Mouse (Mus musculus): ENCODE measurements around the gene Lrrc26. TPM values are rescaled to one million over a fixed set of nuclear protein-coding genes. Genes with fewer than 3 reads are reported as not detected.

Gene Lrrc26
- polyA plus RNA-seq, 1 experiment from 2014 or later = not detected

GRCm38 (mm10) chr2:25326036-25326435 is 36.3 kb downstream of the Lrrc26 start:
- no peak overlapping the region for H3K4me2 ChIP-seq
- WGBS = 75% methylated on average over 2 of the region's 2 CpGs
- peaks cover under 1% of the 10 kb centered on the region; the same call in 1 of the 2 replicates for H3K4me1 ChIP-seq
- H3K9me3 ChIP-seq = no peaks in the 10 kb centered on the region
- H3K27ac ChIP-seq (replicated peaks) = no peak overlapping the region
- ATAC-seq (ENCODE audit: extremely low read depth, insufficient number of reproducible peaks, low FRiP score, low TSS enrichment) = no peak
- no peaks in the 10 kb centered on the region for H3K36me3 ChIP-seq
- no peak overlapping the region for H3K9ac ChIP-seq
- H3K27me3 ChIP-seq (replicated peaks) = peaks cover 32% of the 10 kb centered on the region
- H3K4me3 ChIP-seq = no peak overlapping the region

- no peak overlapping the region for H3K4me2 ChIP-seq
- no peak overlapping the region for H3K4me3 ChIP-seq
- no peak overlapping the region for H3K9ac ChIP-seq
- 38% methylated on average over 7 of the region's 7 CpGs for WGBS
- peaks cover 12% of the 10 kb centered on the region for H3K4me1 ChIP-seq
- ATAC-seq (ENCODE audit: extremely low read depth, insufficient number of reproducible peaks, low FRiP score, low TSS enrichment) = no peak
- H3K27me3 ChIP-seq (replicated peaks) = peaks cover 12% of the 10 kb centered on the region
- H3K36me3 ChIP-seq = no peaks in the 10 kb centered on the region; the same call in 1 of the 2 replicates
- no peaks in the 10 kb centered on the region for H3K9me3 ChIP-seq
- H3K27ac ChIP-seq (replicated peaks) = no peak overlapping the region
Measured at GRCm38 (mm10) chr2:25328440-25328839, 38.7 kb downstream of the Lrrc26 start.

GRCm38 (mm10) chr2:25331470-25331869 is 41.8 kb downstream of the Lrrc26 start:
- Histone ChIP-seq H3K4me1 (peaks cover 18% of the 10 kb centered on the region), H3K9me3 (no peaks in the 10 kb centered on the region), H3K4me2 (peak overlapping the region; percentile 81), H3K9ac (peak overlapping the region; percentile 95), H3K36me3 (peaks cover 29% of the 10 kb centered on the region), H3K27ac (replicated peaks) (no peak overlapping the region), H3K4me3 (peak overlapping the region; percentile 93), H3K27me3 (replicated peaks) (no peaks in the 10 kb centered on the region; the same call in 1 of the 2 replicates)
- WGBS = 48% methylated on average over 9 of the region's 9 CpGs
- ATAC-seq (ENCODE audit: extremely low read depth, insufficient number of reproducible peaks, low FRiP score, low TSS enrichment) = no peak

GRCm38 (mm10) chr2:25332286-25333160 is 42.8 kb downstream of the Lrrc26 start, which contains the start of gene Man1b1:
Man1b1 (plus strand) TSS chr2:25332338.
- peak within 1 kb of the TSS; percentile 83 for H3K27ac ChIP-seq (replicated peaks)
- peak; percentile 93 for ATAC-seq (ENCODE audit: extremely low read depth, insufficient number of reproducible peaks, low FRiP score, low TSS enrichment)
- H3K4me2 ChIP-seq = peak within 1 kb of the TSS; percentile 91
- peaks cover 40% of the 10 kb centered on the region for H3K36me3 ChIP-seq
- H3K4me3 ChIP-seq = peak within 1 kb of the TSS; percentile 93
- no peaks in the 10 kb centered on the region for H3K9me3 ChIP-seq
- H3K27me3 ChIP-seq (replicated peaks) = no peaks in the 10 kb centered on the region
- WGBS = under 1% methylated on average over 78 of the region's 78 CpGs
- peaks cover 18% of the 10 kb centered on the region for H3K4me1 ChIP-seq
- H3K9ac ChIP-seq = peak within 1 kb of the TSS; percentile 95

GRCm38 (mm10) chr2:25333569-25333968 is 43.9 kb downstream of the Lrrc26 start:
- Histone ChIP-seq H3K36me3 (peaks cover 50% of the 10 kb centered on the region), H3K27ac (replicated peaks) (no peak overlapping the region)

GRCm38 (mm10) chr2:25338303-25338702 is 48.6 kb downstream of the Lrrc26 start:
- H3K4me1 ChIP-seq = peaks cover 7% of the 10 kb centered on the region
- H3K27ac ChIP-seq (replicated peaks) = no peak overlapping the region
- ATAC-seq (ENCODE audit: extremely low read depth, insufficient number of reproducible peaks, low FRiP score, low TSS enrichment) = no peak
- H3K4me2 ChIP-seq = no peak overlapping the region
- 89% methylated on average over 6 of the region's 6 CpGs for WGBS
- no peak overlapping the region for H3K9ac ChIP-seq
- H3K9me3 ChIP-seq = no peaks in the 10 kb centered on the region
- H3K36me3 ChIP-seq = peaks cover 93% of the 10 kb centered on the region
- H3K4me3 ChIP-seq = no peak overlapping the region
- H3K27me3 ChIP-seq (replicated peaks) = no peaks in the 10 kb centered on the region

More at GRCm38 (mm10) chr2:25333569-25333968, 43.9 kb downstream of the Lrrc26 start:
- Histone ChIP-seq H3K9ac (peak overlapping the region; percentile 95), H3K4me2 (peak overlapping the region; percentile 91), H3K9me3 (no peaks in the 10 kb centered on the region), H3K4me1 (peaks cover 18% of the 10 kb centered on the region), H3K4me3 (peak overlapping the region; percentile 93), H3K27me3 (replicated peaks) (no peaks in the 10 kb centered on the region)
- 86% methylated on average over 2 of the region's 2 CpGs for WGBS
- ATAC-seq (ENCODE audit: extremely low read depth, insufficient number of reproducible peaks, low FRiP score, low TSS enrichment) = no peak

Other genes starting within 250 kb of the Lrrc26 start
- 49.4 and 51.0 TPM in 2 replicates for gene Nsmf, start 235.6 kb upstream of the Lrrc26 start, polyA plus RNA-seq (2015; fragmentation: Nextera tagmentation; extraction: Ambion mirVana)
- not detected in 2 replicates for gene Entpd8, start 209.6 kb upstream of the Lrrc26 start, polyA plus RNA-seq (2015; fragmentation: Nextera tagmentation; extraction: Ambion mirVana)
- gene Noxa1, start 194.8 kb upstream of the Lrrc26 start, polyA plus RNA-seq (2015; fragmentation: Nextera tagmentation; extraction: Ambion mirVana) = 0.09 TPM in 1 of 2 replicates, not detected in the other
- 7.7 and 8.2 TPM in 2 replicates for gene Nrarp, start 109.2 kb upstream of the Lrrc26 start, polyA plus RNA-seq (2015; fragmentation: Nextera tagmentation; extraction: Ambion mirVana)
- gene Tor4a, start 93.0 kb upstream of the Lrrc26 start, polyA plus RNA-seq (2015; fragmentation: Nextera tagmentation; extraction: Ambion mirVana) = 6.4 and 6.9 TPM in 2 replicates
- 68.8 and 72.8 TPM in 2 replicates for gene Nelfb, start 78.4 kb upstream of the Lrrc26 start, polyA plus RNA-seq (2015; fragmentation: Nextera tagmentation; extraction: Ambion mirVana)
- gene Stpg3, start 75.3 kb upstream of the Lrrc26 start, polyA plus RNA-seq (2015; fragmentation: Nextera tagmentation; extraction: Ambion mirVana) = not detected in 2 replicates
- gene Fam166a, start 71.2 kb upstream of the Lrrc26 start, polyA plus RNA-seq (2015; fragmentation: Nextera tagmentation; extraction: Ambion mirVana) = not detected in 2 replicates
- 402 and 437 TPM in 2 replicates for gene Tubb4b, start 65.2 kb upstream of the Lrrc26 start, polyA plus RNA-seq (2015; fragmentation: Nextera tagmentation; extraction: Ambion mirVana)
- not detected in 2 replicates for gene Slc34a3, start 55.6 kb upstream of the Lrrc26 start, polyA plus RNA-seq (2015; fragmentation: Nextera tagmentation; extraction: Ambion mirVana)
- gene Rnf224, start 53.1 kb upstream of the Lrrc26 start, polyA plus RNA-seq (2015; fragmentation: Nextera tagmentation; extraction: Ambion mirVana) = not detected in 2 replicates
- gene Rnf208, start 47.7 kb upstream of the Lrrc26 start, polyA plus RNA-seq (2015; fragmentation: Nextera tagmentation; extraction: Ambion mirVana) = 6.6 and 7.2 TPM in 2 replicates
- not detected in 2 replicates for gene Cysrt1, start 47.5 kb upstream of the Lrrc26 start, polyA plus RNA-seq (2015; fragmentation: Nextera tagmentation; extraction: Ambion mirVana)
- 2.1 and 2.9 TPM in 2 replicates for gene AL732309.1, start 43.1 kb upstream of the Lrrc26 start, polyA plus RNA-seq (2015; fragmentation: Nextera tagmentation; extraction: Ambion mirVana)
- 15.5 and 15.9 TPM in 2 replicates for gene Tmem203, start 34.5 kb upstream of the Lrrc26 start, polyA plus RNA-seq (2015; fragmentation: Nextera tagmentation; extraction: Ambion mirVana)
- 3.5 and 4.3 TPM in 2 replicates for gene Tprn, start 27.3 kb upstream of the Lrrc26 start, polyA plus RNA-seq (2015; fragmentation: Nextera tagmentation; extraction: Ambion mirVana)
- gene Ssna1, start 17.5 kb upstream of the Lrrc26 start, polyA plus RNA-seq (2015; fragmentation: Nextera tagmentation; extraction: Ambion mirVana) = 144 and 158 TPM in 2 replicates
- 77.3 and 82.5 TPM in 2 replicates for gene Anapc2, start 17.4 kb upstream of the Lrrc26 start, polyA plus RNA-seq (2015; fragmentation: Nextera tagmentation; extraction: Ambion mirVana)
- gene Tmem210, start 1.8 kb upstream of the Lrrc26 start, polyA plus RNA-seq (2015; fragmentation: Nextera tagmentation; extraction: Ambion mirVana) = not detected in 2 replicates
- 0.09 and 0.16 TPM in 2 replicates for gene Grin1, start 29.3 kb downstream of the Lrrc26 start, polyA plus RNA-seq (2015; fragmentation: Nextera tagmentation; extraction: Ambion mirVana)
- gene Man1b1, start 42.4 kb downstream of the Lrrc26 start, polyA plus RNA-seq (2015; fragmentation: Nextera tagmentation; extraction: Ambion mirVana) = 28.4 and 31.3 TPM in 2 replicates
- 13.6 and 14.4 TPM in 2 replicates for gene Dpp7, start 66.4 kb downstream of the Lrrc26 start, polyA plus RNA-seq (2015; fragmentation: Nextera tagmentation; extraction: Ambion mirVana)
- gene Uap1l1, start 75.8 kb downstream of the Lrrc26 start, polyA plus RNA-seq (2015; fragmentation: Nextera tagmentation; extraction: Ambion mirVana) = 14.9 and 17.0 TPM in 2 replicates
- gene Sapcd2, start 82.4 kb downstream of the Lrrc26 start, polyA plus RNA-seq (2015; fragmentation: Nextera tagmentation; extraction: Ambion mirVana) = 16.5 and 18.1 TPM in 2 replicates
- 0.51 and 0.68 TPM in 2 replicates for gene Entpd2, start 106.0 kb downstream of the Lrrc26 start, polyA plus RNA-seq (2015; fragmentation: Nextera tagmentation; extraction: Ambion mirVana)
- gene Npdc1, start 109.4 kb downstream of the Lrrc26 start, polyA plus RNA-seq (2015; fragmentation: Nextera tagmentation; extraction: Ambion mirVana) = 26.6 and 29.0 TPM in 2 replicates
- 0.07 TPM in 1 of 2 replicates, not detected in the other for gene Fut7, start 133.4 kb downstream of the Lrrc26 start, polyA plus RNA-seq (2015; fragmentation: Nextera tagmentation; extraction: Ambion mirVana)
- 2.7 and 3.2 TPM in 2 replicates for gene Abca2, start 138.8 kb downstream of the Lrrc26 start, polyA plus RNA-seq (2015; fragmentation: Nextera tagmentation; extraction: Ambion mirVana)
- gene Clic3, start 166.9 kb downstream of the Lrrc26 start, polyA plus RNA-seq (2015; fragmentation: Nextera tagmentation; extraction: Ambion mirVana) = 1.8 and 2.5 TPM in 2 replicates
- gene Paxx, start 171.2 kb downstream of the Lrrc26 start, polyA plus RNA-seq (2015; fragmentation: Nextera tagmentation; extraction: Ambion mirVana) = 25.6 and 25.7 TPM in 2 replicates
- 19.8 and 20.7 TPM in 2 replicates for gene Ptgds, start 180.1 kb downstream of the Lrrc26 start, polyA plus RNA-seq (2015; fragmentation: Nextera tagmentation; extraction: Ambion mirVana)
- not detected in 2 replicates for gene Lcn12, start 204.0 kb downstream of the Lrrc26 start, polyA plus RNA-seq (2015; fragmentation: Nextera tagmentation; extraction: Ambion mirVana)
- 73.8 and 83.9 TPM in 2 replicates for gene Fbxw5, start 210.8 kb downstream of the Lrrc26 start, polyA plus RNA-seq (2015; fragmentation: Nextera tagmentation; extraction: Ambion mirVana)
- 3.1 and 3.5 TPM in 2 replicates for gene C8g, start 211.8 kb downstream of the Lrrc26 start, polyA plus RNA-seq (2015; fragmentation: Nextera tagmentation; extraction: Ambion mirVana)